27 mouse cellular contexts compared by ENCODE assay signal in genomic region chr19:34148421-34148820, GRCm38 (mm10). TPM values are rescaled to one million over a fixed set of nuclear protein-coding genes. Genes with fewer than 3 reads are reported as not detected.
"Had no signal": no experiment of that assay in that cellular context is flagged by ENCODE, and none has a peak within 500 bp of the region (broad histone marks: within the 10 kb centered on the region; RNA-seq: fewer than 3 reads in every experiment).

No protein-coding gene starts in this region.

- H3K27ac ChIP-seq: kidney, postnatal 0 days; left cerebral cortex, adult 2 months; limb, embryonic 12.5 days; limb, embryonic 15.5 days; liver, embryonic 14.5 days; macrophage had no signal

- H3K36me3 ChIP-seq: limb, embryonic 12.5 days; limb, embryonic 15.5 days had no signal

- H3K4me1 ChIP-seq: limb, embryonic 15.5 days had no signal

- H3K9ac ChIP-seq: limb, embryonic 12.5 days; limb, embryonic 15.5 days; liver, embryonic 14.5 days; liver, postnatal 0 days; lung, embryonic 14.5 days had no signal

- DNase-seq: kidney, adult 2 months; kidney, postnatal 25 days; layer of hippocampus, postnatal 36 days; left cerebral cortex, postnatal 4 days; liver, postnatal 0 days; lung, embryonic 14.5 days; midbrain, embryonic 14.5 days; right cerebral cortex, postnatal 25 days; spleen, adult 18-20 months; thymus, adult 18-20 months; thymus, postnatal 36 days had no signal

- H3K9me3 ChIP-seq: limb, embryonic 12.5 days; limb, embryonic 15.5 days had no signal

- ATAC-seq: liver, postnatal 0 days; lung, postnatal 0 days had no signal

- H3K4me2 ChIP-seq: limb, embryonic 12.5 days; limb, embryonic 15.5 days; liver, embryonic 11.5 days; lung, embryonic 14.5 days; midbrain, embryonic 11.5 days had no signal

- H3K27me3 ChIP-seq: limb, embryonic 12.5 days; limb, embryonic 15.5 days had no signal

- H3K4me3 ChIP-seq: left cerebral cortex, adult 2 months; limb, embryonic 12.5 days; limb, embryonic 15.5 days had no signal

RNA-seq across cellular contexts. Expression of gene Ankrd22, which starts 17.4 kb away (rescaled TPM):
- total RNA-seq: layer of hippocampus, postnatal 36 days; left cerebral cortex, adult 2 months; megakaryocyte-erythroid progenitor cell, adult 5-6 weeks; midbrain, postnatal 0 days had no signal
- polyA plus RNA-seq: kidney, adult 2 months; kidney, embryonic 14.5 days; liver, embryonic 11.5 days; lung, embryonic 14.5 days; midbrain, embryonic 11.5 days; midbrain, embryonic 14.5 days; midbrain, postnatal 0 days; neural tube, embryonic 14.5 days had no signal

RNA-seq across cellular contexts. Expression of gene Lipm, which starts 47.7 kb away (rescaled TPM):
- total RNA-seq: megakaryocyte-erythroid progenitor cell, adult 5-6 weeks had no signal
- polyA plus RNA-seq: kidney, adult 2 months; kidney, embryonic 14.5 days; kidney, postnatal 0 days; large intestine, adult 2 months; liver, embryonic 11.5 days; liver, embryonic 14.5 days; liver, postnatal 0 days; lung, embryonic 14.5 days; lung, postnatal 0 days; macrophage; midbrain, embryonic 11.5 days; midbrain, embryonic 14.5 days; neural tube, embryonic 11.5 days; neural tube, embryonic 14.5 days; testis, adult 2 months had no signal
